Comparison of ENCODE assay signal across 22 mouse cellular contexts in the genomic region with DNA sequence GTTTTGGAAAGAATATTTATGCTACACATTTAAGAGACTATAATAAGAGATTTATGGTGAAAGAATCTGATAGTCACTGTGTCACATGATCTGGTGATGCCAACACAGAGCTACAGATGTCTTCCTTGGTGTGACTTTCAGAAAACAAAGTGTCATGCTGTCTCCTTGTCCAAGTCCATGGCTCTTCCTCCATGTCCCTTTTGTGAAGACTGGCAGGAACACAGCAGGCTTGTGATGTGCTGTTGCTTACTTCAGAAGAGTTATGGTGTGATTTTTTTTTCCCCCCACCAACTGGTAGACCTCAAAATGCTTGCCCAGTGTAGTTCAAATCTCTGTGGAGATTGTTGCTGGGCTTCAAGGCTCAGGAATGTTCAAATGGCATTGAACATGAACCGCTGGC. TPM values are rescaled to one million over a fixed set of nuclear protein-coding genes. Genes with fewer than 3 reads are reported as not detected.
DNase-seq lines count a peak whose midpoint lies in the region; ATAC-seq lines count a peak whose summit lies in the region.
"Had no signal": no experiment of that assay in that cellular context is flagged by ENCODE, and none has a peak within 500 bp of the region (broad histone marks: within the 10 kb centered on the region; RNA-seq: fewer than 3 reads in every experiment).

No protein-coding gene starts in this region.

- no peak overlapping the region for H3K4me3 ChIP-seq in hindbrain, embryonic 10.5 days
- H3K4me3 ChIP-seq in hindbrain, embryonic 12.5 days = no peak overlapping the region
- H3K4me3 ChIP-seq in midbrain, embryonic 11.5 days (ENCODE audit: low read depth, low read length) = no peak overlapping the region
- H3K4me3 ChIP-seq in midbrain, embryonic 15.5 days = no peak overlapping the region
- H3K4me3 ChIP-seq in embryonic facial prominence, embryonic 10.5 days = no peak overlapping the region
- H3K4me3 ChIP-seq: embryonic facial prominence, embryonic 13.5 days; erythroblast, embryonic 14.5 days; forebrain, embryonic 13.5 days; gastrocnemius, adult 2 months; limb, embryonic 13.5 days; liver, embryonic 12.5 days had no signal

- peaks cover 39% of the 10 kb centered on the region for H3K4me1 ChIP-seq in hindbrain, embryonic 10.5 days (replicated peaks)
- 0 out of 2 replicates have a peak, but pooled peaks cover 5% of the 10 kb centered on the region for H3K4me1 ChIP-seq in hindbrain, embryonic 12.5 days
- peaks cover 10% of the 10 kb centered on the region; the same call in 1 of the 2 replicates for H3K4me1 ChIP-seq in midbrain, embryonic 11.5 days (ENCODE audit: control insufficient read depth, insufficient read depth, low read length)
- H3K4me1 ChIP-seq in midbrain, embryonic 15.5 days = peaks cover 3% of the 10 kb centered on the region; the same call in 1 of the 2 replicates
- H3K4me1 ChIP-seq in embryonic facial prominence, embryonic 10.5 days = peaks cover 11% of the 10 kb centered on the region
- H3K4me1 ChIP-seq: embryonic facial prominence, embryonic 13.5 days; limb, embryonic 13.5 days; liver, embryonic 12.5 days had no signal

- H3K27ac ChIP-seq in hindbrain, embryonic 10.5 days = peak overlapping the region; percentile 2; the same call in 1 of the 2 replicates
- no peak overlapping the region for H3K27ac ChIP-seq in hindbrain, embryonic 12.5 days
- no peak overlapping the region for H3K27ac ChIP-seq in midbrain, embryonic 11.5 days (ENCODE audit: low read depth, low read length)
- H3K27ac ChIP-seq in midbrain, embryonic 15.5 days = no peak overlapping the region
- H3K27ac ChIP-seq in embryonic facial prominence, embryonic 10.5 days (replicated peaks) = peak overlapping the region; percentile 19
- H3K27ac ChIP-seq: embryonic facial prominence, embryonic 13.5 days; forebrain, embryonic 13.5 days; gastrocnemius, adult 2 months; limb, embryonic 13.5 days; liver, embryonic 12.5 days had no signal

- H3K9ac ChIP-seq in hindbrain, embryonic 12.5 days = no peak overlapping the region
- no peak overlapping the region for H3K9ac ChIP-seq in midbrain, embryonic 11.5 days (ENCODE audit: low read length)
- H3K9ac ChIP-seq in midbrain, embryonic 15.5 days = no peak overlapping the region
- H3K9ac ChIP-seq: embryonic facial prominence, embryonic 13.5 days; forebrain, embryonic 13.5 days; limb, embryonic 13.5 days; liver, embryonic 12.5 days had no signal

- no peaks in the 10 kb centered on the region for H3K9me3 ChIP-seq in hindbrain, embryonic 10.5 days
- no peaks in the 10 kb centered on the region for H3K9me3 ChIP-seq in hindbrain, embryonic 12.5 days (replicated peaks)
- no peaks in the 10 kb centered on the region for H3K9me3 ChIP-seq in midbrain, embryonic 11.5 days (ENCODE audit: control insufficient read depth, low read length)
- no peaks in the 10 kb centered on the region for H3K9me3 ChIP-seq in midbrain, embryonic 15.5 days
- no peaks in the 10 kb centered on the region for H3K9me3 ChIP-seq in embryonic facial prominence, embryonic 10.5 days
- H3K9me3 ChIP-seq: embryonic facial prominence, embryonic 13.5 days; forebrain, embryonic 13.5 days; limb, embryonic 13.5 days; liver, embryonic 12.5 days had no signal

- 51% methylated on average over 1 of the region's 1 CpGs for WGBS in hindbrain, embryonic 10.5 days
- WGBS in hindbrain, embryonic 12.5 days = 56% methylated on average over 1 of the region's 1 CpGs
- WGBS in midbrain, embryonic 11.5 days = 60% methylated on average over 1 of the region's 1 CpGs
- 30% methylated on average over 1 of the region's 1 CpGs for WGBS in midbrain, embryonic 15.5 days
- WGBS in embryonic facial prominence, embryonic 10.5 days = 91% methylated on average over 1 of the region's 1 CpGs

- H3K27me3 ChIP-seq in hindbrain, embryonic 10.5 days (ENCODE audit: insufficient read depth, poor library complexity, severe bottlenecking) = peaks cover 20% of the 10 kb centered on the region
- H3K27me3 ChIP-seq in hindbrain, embryonic 12.5 days = no peaks in the 10 kb centered on the region
- no peaks in the 10 kb centered on the region for H3K27me3 ChIP-seq in midbrain, embryonic 11.5 days (ENCODE audit: control insufficient read depth, insufficient read depth, low read length)
- H3K27me3 ChIP-seq in midbrain, embryonic 15.5 days (replicated peaks) = no peaks in the 10 kb centered on the region
- H3K27me3 ChIP-seq in embryonic facial prominence, embryonic 10.5 days (replicated peaks; ENCODE audit: low read depth, poor library complexity, severe bottlenecking) = no peaks in the 10 kb centered on the region
- H3K27me3 ChIP-seq: embryonic facial prominence, embryonic 13.5 days; forebrain, embryonic 13.5 days; limb, embryonic 13.5 days; liver, embryonic 12.5 days had no signal

- ATAC-seq in hindbrain, embryonic 12.5 days (ENCODE audit: low FRiP score) = no peak
- ATAC-seq in midbrain, embryonic 11.5 days (ENCODE audit: low FRiP score) = no peak
- no peak for ATAC-seq in midbrain, embryonic 15.5 days (replicated peaks)
- ATAC-seq: forebrain, embryonic 13.5 days; liver, embryonic 12.5 days had no signal

- DNase-seq in heart, adult 11 months = peak; percentile 61
- no peak for DNase-seq in heart, adult 8-10 months (ENCODE audit: low spot score)
- DNase-seq in hindbrain, embryonic 10.5 days (ENCODE audit: low spot score) = peak; percentile 14
- DNase-seq in midbrain, embryonic 11.5 days (ENCODE audit: low spot score, missing footprints) = peak; percentile 87
- no peak for DNase-seq in embryonic facial prominence, embryonic 10.5 days (ENCODE audit: low spot score)
- DNase-seq in thymus, adult 18-20 months = no peak
- DNase-seq: adrenal gland, postnatal 25 days; cerebellum, adult 9-10 months; gastrocnemius, adult 2 months; heart, postnatal 14 days; kidney, adult 18-20 months; kidney, postnatal 4 days; lung, adult 18-20 months; lung, postnatal 4 days had no signal

- H3K36me3 ChIP-seq in hindbrain, embryonic 10.5 days = no peaks in the 10 kb centered on the region
- no peaks in the 10 kb centered on the region for H3K36me3 ChIP-seq in hindbrain, embryonic 12.5 days
- no peaks in the 10 kb centered on the region for H3K36me3 ChIP-seq in midbrain, embryonic 11.5 days (ENCODE audit: control insufficient read depth, insufficient read depth, low read length)
- no peaks in the 10 kb centered on the region for H3K36me3 ChIP-seq in midbrain, embryonic 15.5 days (replicated peaks)
- no peaks in the 10 kb centered on the region for H3K36me3 ChIP-seq in embryonic facial prominence, embryonic 10.5 days (replicated peaks)
- H3K36me3 ChIP-seq: embryonic facial prominence, embryonic 13.5 days; limb, embryonic 13.5 days; liver, embryonic 12.5 days had no signal

- no peak overlapping the region for H3K4me2 ChIP-seq in hindbrain, embryonic 12.5 days (replicated peaks)
- H3K4me2 ChIP-seq in midbrain, embryonic 11.5 days = no peak overlapping the region
- no peak overlapping the region for H3K4me2 ChIP-seq in midbrain, embryonic 15.5 days
- H3K4me2 ChIP-seq: embryonic facial prominence, embryonic 13.5 days; forebrain, embryonic 13.5 days; limb, embryonic 13.5 days; liver, embryonic 12.5 days had no signal

RNA-seq across cellular contexts. Expression of gene Cdh6, which starts 43.7 kb away (rescaled TPM):
- under 1 TPM; 0.26 to 0.31 (median 0.29) TPM for total RNA-seq in heart, adult 8-10 months (2022)
- polyA plus RNA-seq in hindbrain, embryonic 10.5 days (2016; fragmentation: Nextera tagmentation; extraction: Ambion mirVana) = 11.2 and 18.6 TPM in 2 replicates
- 13.6 and 13.8 TPM in 2 replicates for polyA plus RNA-seq in hindbrain, embryonic 12.5 days (2016; fragmentation: Nextera tagmentation; extraction: Ambion mirVana)
- 7.4 and 8.8 TPM in 2 replicates for polyA plus RNA-seq in midbrain, embryonic 11.5 days (2014; fragmentation: Nextera tagmentation; extraction: Ambion mirVana)
- 13.9 and 15.8 TPM in 2 replicates for polyA plus RNA-seq in midbrain, embryonic 15.5 days (2015; fragmentation: Nextera tagmentation; extraction: Ambion mirVana)
- 15.2 and 15.9 TPM in 2 replicates for polyA plus RNA-seq in embryonic facial prominence, embryonic 10.5 days (2016; fragmentation: Nextera tagmentation; extraction: Ambion mirVana)
- total RNA-seq: megakaryocyte-erythroid progenitor cell, adult 5-6 weeks had no signal
- polyA plus RNA-seq: erythroblast, embryonic 14.5 days had no signal

Comparison
In these comparisons a context has a peak if more than half of its experiments do, and no peak if none do; other contexts are left out.
1. DNase-seq: peak in heart, adult 11 months (single experiment), hindbrain, embryonic 10.5 days (single experiment) and midbrain, embryonic 11.5 days (single experiment); none in heart, adult 8-10 months (single experiment), embryonic facial prominence, embryonic 10.5 days (single experiment) and thymus, adult 18-20 months (0 of 2).
2. H3K27ac ChIP-seq: peak in hindbrain, embryonic 10.5 days (single experiment) and embryonic facial prominence, embryonic 10.5 days (single experiment); none in hindbrain, embryonic 12.5 days (single experiment), midbrain, embryonic 11.5 days (single experiment) and midbrain, embryonic 15.5 days (single experiment).